Mouse (Mus musculus) gonadal fat pad, adult 2 months (tissue): ENCODE measurements around the gene Olfr459. TPM values are rescaled to one million over a fixed set of nuclear protein-coding genes. Genes with fewer than 3 reads are reported as not detected.

Source experiments
- DNase-seq: peaks from one replicate; pipeline ENCODE4 v3.0.0-alpha.2; 2012; ENCODE audit warnings: low read depth
- polyA plus RNA-seq: library from polyadenylated mRNA; depleted of rRNA; stranded (reverse); fragments of >200 nt; gene quantifications from 2 replicates; pipeline ENCODE4 v1.2.3, GENCODE M21; 2012; rRNA removed

Gene Olfr459
- 0.12 TPM in 1 of 2 replicates, not detected in the other for polyA plus RNA-seq

DNA sequence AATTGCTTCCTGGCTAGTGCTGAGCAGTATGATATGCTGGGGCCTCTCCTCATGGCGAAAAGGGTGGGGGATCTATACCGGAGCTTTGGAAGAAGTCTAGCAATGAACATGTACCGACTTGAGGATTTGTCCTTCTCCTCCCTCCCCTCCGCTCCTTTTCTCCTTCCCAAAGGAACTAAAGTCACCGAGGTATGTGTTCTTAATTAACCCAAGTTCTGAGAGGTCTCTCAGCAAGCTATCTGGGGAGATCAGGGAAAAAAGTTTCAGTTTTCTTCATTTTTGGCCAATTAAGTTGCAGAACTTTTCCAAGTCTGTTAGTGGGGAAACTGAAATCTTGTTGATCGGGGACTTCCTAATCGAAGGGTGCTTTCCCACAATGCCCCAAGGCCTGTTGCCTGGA, at the start of gene Olfr459:
TSS of gene Olfr459 (minus strand) at position 101 of the 400 bp plus-strand sequence.
- no peak for DNase-seq

GRCm38 (mm10) chr6:41824086-41824485, 49.1 kb upstream of the Olfr459 start:
- DNase-seq: peak; percentile 75

DNA sequence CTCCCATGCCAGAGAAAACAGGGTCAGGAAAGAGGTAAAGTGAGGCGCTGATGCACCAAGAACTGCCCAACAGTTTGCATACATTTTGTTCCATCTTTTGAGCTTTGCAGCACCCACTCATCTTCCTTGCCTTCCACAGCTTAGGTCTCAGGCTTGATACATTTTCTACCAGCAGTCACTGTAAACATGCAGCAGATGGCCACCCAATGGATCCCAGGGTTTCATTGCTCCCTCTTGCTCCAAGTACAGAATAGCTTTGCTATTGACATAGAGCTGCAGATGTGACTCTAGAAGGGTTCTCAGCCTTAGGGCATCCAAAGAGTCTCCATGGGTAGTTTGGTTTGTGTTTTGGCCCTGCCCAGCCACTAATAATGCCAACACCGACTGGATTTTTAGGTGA, 11.7 kb upstream of the Olfr459 start:
- DNase-seq: no peak

DNA sequence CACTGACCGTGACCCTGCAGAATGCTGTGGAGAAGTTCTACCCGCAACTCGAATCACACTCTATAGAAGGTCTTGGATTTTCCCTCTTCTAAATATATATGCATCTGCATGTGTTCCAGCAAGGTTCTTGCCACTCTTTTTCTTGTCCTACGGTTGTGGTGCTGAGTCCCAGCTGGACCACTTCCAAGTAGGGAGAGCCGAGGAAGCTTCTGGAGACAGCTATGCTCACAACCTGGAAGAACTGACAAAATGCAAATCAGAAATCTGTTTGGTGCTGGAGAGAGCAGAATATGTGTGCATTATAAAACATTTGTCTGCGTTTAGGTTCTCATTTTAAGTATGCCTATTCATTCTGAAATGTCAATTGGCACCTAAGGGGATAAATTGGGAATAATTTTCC, 744 bp upstream of the Olfr459 start:
- no peak for DNase-seq

GRCm38 (mm10) chr6:41769872-41770271, 5.1 kb downstream of the Olfr459 start:
- no peak for DNase-seq

DNA sequence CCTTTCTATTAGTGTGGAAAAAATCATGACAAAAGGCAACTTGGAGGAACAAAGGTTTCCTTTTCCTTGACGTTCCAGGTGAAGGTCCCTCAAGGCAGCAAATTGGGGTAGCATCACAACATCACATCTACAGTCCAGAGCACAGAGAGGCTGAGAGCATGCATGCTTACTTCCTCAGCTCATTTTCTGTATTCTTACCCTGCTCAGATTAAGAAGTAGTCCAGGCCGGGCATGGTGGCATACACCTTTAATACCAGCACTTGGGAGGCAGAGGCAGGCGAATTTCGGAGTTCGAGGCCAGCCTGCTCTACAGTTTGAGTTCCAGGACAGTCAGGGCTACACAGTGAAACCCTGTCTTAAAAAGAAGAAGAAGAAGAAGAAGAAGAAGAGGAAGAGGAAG, 10.7 kb downstream of the Olfr459 start:
- DNase-seq: no peak

GRCm38 (mm10) chr6:41762370-41762757, 12.6 kb downstream of the Olfr459 start:
- DNase-seq: no peak

- DNase-seq: no peak
Measured at GRCm38 (mm10) chr6:41761702-41762369, 13.1 kb downstream of the Olfr459 start.

GRCm38 (mm10) chr6:41759618-41760017, 15.4 kb downstream of the Olfr459 start:
- no peak for DNase-seq

DNA sequence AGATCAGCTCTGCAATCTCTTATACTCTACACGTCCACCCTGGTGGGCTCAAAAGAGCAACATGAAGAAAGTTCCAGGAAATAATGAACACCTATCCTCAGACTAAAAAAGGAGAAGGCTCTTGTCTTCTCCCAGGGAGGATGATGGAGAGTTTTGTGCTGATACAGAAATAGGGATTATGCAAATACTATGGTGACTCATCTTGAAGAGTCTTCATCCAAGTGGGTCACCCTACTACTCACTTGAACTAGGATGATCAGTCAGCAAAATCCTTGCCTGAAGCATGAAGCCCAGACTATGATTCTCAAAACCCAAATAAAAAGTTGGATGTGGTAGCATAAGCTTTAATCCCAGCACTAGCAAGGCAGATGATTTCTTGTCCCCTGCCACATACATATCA, 16.6 kb downstream of the Olfr459 start:
- DNase-seq: no peak

- no peak for DNase-seq
Measured at GRCm38 (mm10) chr6:41757199-41757598, 17.8 kb downstream of the Olfr459 start.

DNA sequence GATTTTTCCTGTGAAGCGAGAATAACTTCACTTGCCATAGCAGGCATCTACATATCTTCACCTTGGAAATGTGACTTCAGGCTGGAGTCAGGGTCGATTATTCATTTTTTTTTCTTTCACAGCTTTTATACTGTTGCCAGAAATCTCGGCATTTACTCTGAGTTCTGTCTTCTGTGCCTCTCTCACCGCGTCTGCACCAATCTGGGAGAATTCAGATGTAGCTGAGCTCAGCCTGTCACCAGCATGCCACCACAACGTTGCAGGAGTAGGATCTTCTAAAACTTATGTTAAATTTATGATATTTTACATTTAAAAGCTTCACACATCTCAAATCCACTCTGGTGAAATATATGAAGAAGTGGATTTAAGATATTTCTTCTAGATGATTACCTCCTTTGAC, 20.4 kb downstream of the Olfr459 start:
- no peak for DNase-seq

DNA sequence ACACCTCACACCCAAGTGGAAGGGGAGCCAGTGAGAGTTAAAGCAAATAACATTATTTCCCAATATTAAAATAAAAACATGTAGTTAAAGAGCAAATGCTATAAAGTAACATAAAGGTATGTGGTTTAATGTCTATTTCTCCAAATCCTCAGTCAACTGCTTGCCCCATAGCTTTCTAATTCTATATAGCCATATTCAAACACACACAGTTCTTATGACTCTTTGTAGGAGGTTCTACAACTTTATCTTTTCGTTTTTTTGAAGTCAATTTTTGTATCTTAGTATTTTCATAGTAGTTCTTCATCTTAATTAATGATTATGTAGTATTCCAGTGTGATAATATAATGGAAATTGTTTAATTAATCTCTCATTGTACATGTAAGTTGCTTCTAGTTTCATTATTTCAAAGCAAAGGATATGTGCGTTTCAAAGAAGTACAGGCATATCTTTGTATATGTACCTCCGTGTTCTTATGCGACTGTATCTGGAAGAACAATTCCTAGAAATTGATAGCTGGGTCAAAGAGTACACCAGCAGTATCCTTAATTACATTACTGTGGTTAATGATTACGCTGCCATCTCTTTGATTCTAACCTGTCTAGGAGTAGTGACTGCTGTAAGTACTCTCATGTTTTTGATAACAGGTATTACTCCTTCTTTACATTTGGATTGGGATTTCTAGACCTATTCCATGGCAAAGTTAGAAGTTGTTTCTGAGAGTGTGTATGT, 30.1 kb downstream of the Olfr459 start:
- no peak for DNase-seq

- no peak for DNase-seq
Measured at GRCm38 (mm10) chr6:41741101-41741500, 33.9 kb downstream of the Olfr459 start.

- no peak for DNase-seq
Measured at GRCm38 (mm10) chr6:41734719-41735470, 40.1 kb downstream of the Olfr459 start.

GRCm38 (mm10) chr6:41727989-41728609, 46.9 kb downstream of the Olfr459 start:
- DNase-seq: no peak

DNA sequence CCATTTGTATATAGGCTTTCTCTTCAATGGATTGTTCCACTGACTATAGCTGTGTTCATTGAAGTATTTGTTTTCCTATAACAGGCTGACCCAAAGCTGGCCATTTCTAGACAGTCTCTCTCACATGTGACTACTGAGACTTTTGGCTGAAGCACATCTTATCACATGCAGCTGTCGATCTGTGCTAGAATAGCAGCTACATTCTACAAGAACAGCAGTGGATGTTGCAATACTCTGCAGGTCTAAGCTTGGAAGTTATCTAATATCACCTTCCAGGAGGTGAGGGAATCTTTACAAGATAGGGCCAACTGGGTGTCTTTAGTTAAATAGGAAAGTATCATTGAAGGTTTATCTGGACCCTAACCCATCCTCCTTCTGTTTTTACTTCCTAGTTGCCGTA, 53.5 kb downstream of the Olfr459 start:
- DNase-seq: no peak

Other genes with a start within 250 kb of the Olfr459 start
- gene Ephb6, start 169.7 kb downstream of the Olfr459 start, polyA plus RNA-seq: 29.5 and 30.2 TPM in 2 replicates
- 33.6 and 45.4 TPM in 2 replicates for gene Trpv6, start 138.8 kb downstream of the Olfr459 start, polyA plus RNA-seq
- gene Trpv5, start 94.4 kb downstream of the Olfr459 start, polyA plus RNA-seq: 0.20 TPM in 1 of 2 replicates, not detected in the other
- gene Llcfc1, start 90.7 kb downstream of the Olfr459 start, polyA plus RNA-seq: 2.7 and 2.8 TPM in 2 replicates
- gene Kel, start 70.8 kb downstream of the Olfr459 start, polyA plus RNA-seq: 0.22 TPM in 1 of 2 replicates, not detected in the other
- not detected in 2 replicates for gene Pip, start 72.4 kb upstream of the Olfr459 start, polyA plus RNA-seq
- not detected in 2 replicates for gene Sval2, start 77.8 kb upstream of the Olfr459 start, polyA plus RNA-seq
- gene Sval1, start 176.5 kb upstream of the Olfr459 start, polyA plus RNA-seq: not detected in 2 replicates
- gene Sval3, start 193.0 kb upstream of the Olfr459 start, polyA plus RNA-seq: not detected in 2 replicates